Mouse (Mus musculus): ENCODE measurements at regions not wholly inside any gene's neighbourhood (a gene's known extent, or its start where the extent isn't known, plus 50 kb on each side); places are given as distances from the start of the nearest gene placed in this dataset.
"Not testable (repeated sequence)": the region's sequence is repeated elsewhere in the genome, so short reads cannot be mapped to it uniquely, and the experiment has no call there.

- no peak for DNase-seq
Observed at GRCm38 (mm10) chr7:64101679-64102078, 52.0 kb upstream of the Trpm1 start.

GRCm38 (mm10) chr7:64099606-64100005 is 54.0 kb upstream of the Trpm1 start:
- DNase-seq, result no peak

- no peak for DNase-seq
Observed at GRCm38 (mm10) chr7:64090067-64090466, 63.6 kb upstream of the Trpm1 start.

- no peak for DNase-seq
Observed at GRCm38 (mm10) chr7:64089034-64089433, 64.6 kb upstream of the Trpm1 start.

- not testable (repeated sequence) for DNase-seq
Observed at GRCm38 (mm10) chr7:64083978-64084377, 69.7 kb upstream of the Trpm1 start.

GRCm38 (mm10) chr7:64082651-64083050 is 71.0 kb upstream of the Trpm1 start:
- no peak for DNase-seq

GRCm38 (mm10) chr7:64082201-64082600 is 71.4 kb upstream of the Trpm1 start:
- no peak for DNase-seq

- no peak for DNase-seq
Observed at GRCm38 (mm10) chr7:64081618-64082017, 72.0 kb upstream of the Trpm1 start.

- DNase-seq, result no peak
Observed at GRCm38 (mm10) chr7:64081019-64081418, 72.6 kb upstream of the Trpm1 start.

- DNase-seq, result no peak
Observed at GRCm38 (mm10) chr7:64079301-64079700, 74.3 kb upstream of the Trpm1 start.

GRCm38 (mm10) chr7:64078646-64079045 is 75.0 kb upstream of the Trpm1 start:
- DNase-seq, result no peak

- DNase-seq, result no peak
Observed at GRCm38 (mm10) chr7:64077526-64077925, 76.1 kb upstream of the Trpm1 start.

- DNase-seq, result no peak
Observed at GRCm38 (mm10) chr7:64076764-64077360, 76.8 kb upstream of the Trpm1 start.

- DNase-seq, result no peak
Observed at GRCm38 (mm10) chr7:64075696-64076313, 77.8 kb upstream of the Trpm1 start.

- no peak for DNase-seq
Observed at GRCm38 (mm10) chr7:64074661-64075234, 78.9 kb upstream of the Trpm1 start.

GRCm38 (mm10) chr7:64074186-64074585 is 79.4 kb upstream of the Trpm1 start:
- DNase-seq, result no peak

- DNase-seq, result no peak
Observed at GRCm38 (mm10) chr7:64073781-64074180, 79.9 kb upstream of the Trpm1 start.

- DNase-seq, result no peak
Observed at GRCm38 (mm10) chr7:64070930-64071329, 82.7 kb upstream of the Trpm1 start.

GRCm38 (mm10) chr7:64065529-64066247 is 87.9 kb upstream of the Trpm1 start:
- peak; percentile 92 for DNase-seq

GRCm38 (mm10) chr7:64064460-64065241 is 89.0 kb upstream of the Trpm1 start:
- DNase-seq, result peak; percentile 63

- no peak for DNase-seq
Observed at GRCm38 (mm10) chr7:64061170-64061569, 92.5 kb upstream of the Trpm1 start.

- no peak for DNase-seq
Observed at GRCm38 (mm10) chr7:64060582-64060981, 93.1 kb upstream of the Trpm1 start.

GRCm38 (mm10) chr7:64060051-64060450 is 93.6 kb upstream of the Trpm1 start:
- DNase-seq, result peak; percentile 39

All from right cerebral cortex, adult 18-20 months (tissue).